Mouse (Mus musculus): ENCODE measurements at regions not wholly inside any gene's neighbourhood (a gene's known extent, or its start where the extent isn't known, plus 50 kb on each side); places are given as distances from the start of the nearest gene placed in this dataset.
A peak's percentile ranks its signal among the peaks of the same experiment; 100 is the strongest.

DNA sequence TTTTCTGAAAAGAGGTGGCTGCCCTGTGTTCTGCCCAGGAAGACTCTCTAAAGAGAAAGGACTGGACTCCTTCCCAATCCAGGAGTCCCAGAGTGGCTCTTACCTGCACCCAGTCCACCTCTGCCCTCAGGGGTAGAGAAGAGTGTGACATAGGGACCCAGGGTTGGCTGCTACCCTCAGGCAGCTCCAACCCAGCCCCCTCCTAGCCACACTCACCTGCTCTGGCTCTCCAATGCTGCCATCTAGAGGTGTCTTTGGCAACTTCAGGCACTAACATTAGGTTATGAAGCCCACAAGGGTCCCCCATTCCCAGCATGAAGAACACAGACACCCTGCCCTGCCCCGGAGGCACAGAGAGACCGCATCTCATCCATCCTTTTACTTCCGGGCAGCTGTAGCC, 82.4 kb upstream of the Csf3r start:
- TF ChIP-seq POLR2A (IDR thresholded peaks at IDR 0.05; ENCODE audit: low read depth, low read length) (no peak), CTCF (IDR thresholded peaks at IDR 0.05; ENCODE audit: extremely low read depth, insufficient read length, insufficient replicate concordance, low read depth, low read length) (0 out of 2 replicates have a peak, but pooled peaks have one; percentile 10)

Data from small intestine, adult 2 months (tissue).